Mouse (Mus musculus): ENCODE results near the gene Klrb1b. TPM values are rescaled to one million over a fixed set of nuclear protein-coding genes. Genes with fewer than 3 reads are reported as not detected.
"Not testable (repeated sequence)": the region's sequence is repeated elsewhere in the genome, so short reads cannot be mapped to it uniquely, and the experiment has no call there.

The Klrb1b gene
- polyA plus RNA-seq, 1 experiment from 2014 or later: 0.24 TPM

DNA sequence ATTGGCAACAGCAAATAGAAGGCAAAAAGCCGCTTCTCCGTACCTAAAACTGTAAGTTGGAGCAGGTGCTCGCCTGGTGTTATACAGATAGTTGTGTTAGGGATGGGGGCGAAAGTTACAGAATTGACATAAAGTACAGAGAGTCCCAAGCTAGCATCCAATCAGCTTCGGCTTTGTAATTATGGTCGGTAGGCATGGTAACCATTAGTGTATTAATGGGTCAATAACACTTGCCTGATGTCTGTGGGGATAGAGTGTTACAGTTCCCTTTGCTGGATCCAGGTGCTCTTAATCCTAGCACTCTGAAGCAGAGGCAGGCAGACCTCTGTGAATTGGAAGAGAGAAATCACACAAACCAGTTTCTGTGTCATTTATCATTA lies 10.8 kb upstream of the Klrb1b start:
- WGBS (ENCODE audit: missing documents): 94% methylated on average over 6 of the region's 6 CpGs
- Histone ChIP-seq H3K36me3 (ENCODE audit: inconsistent target) (no peaks in the 10 kb centered on the region), H3K79me2 (ENCODE audit: inconsistent target) (no peaks in the 10 kb centered on the region), H3K4me3 (ENCODE audit: inconsistent target) (no peak overlapping the region), H3K27ac (no peak overlapping the region)

DNA sequence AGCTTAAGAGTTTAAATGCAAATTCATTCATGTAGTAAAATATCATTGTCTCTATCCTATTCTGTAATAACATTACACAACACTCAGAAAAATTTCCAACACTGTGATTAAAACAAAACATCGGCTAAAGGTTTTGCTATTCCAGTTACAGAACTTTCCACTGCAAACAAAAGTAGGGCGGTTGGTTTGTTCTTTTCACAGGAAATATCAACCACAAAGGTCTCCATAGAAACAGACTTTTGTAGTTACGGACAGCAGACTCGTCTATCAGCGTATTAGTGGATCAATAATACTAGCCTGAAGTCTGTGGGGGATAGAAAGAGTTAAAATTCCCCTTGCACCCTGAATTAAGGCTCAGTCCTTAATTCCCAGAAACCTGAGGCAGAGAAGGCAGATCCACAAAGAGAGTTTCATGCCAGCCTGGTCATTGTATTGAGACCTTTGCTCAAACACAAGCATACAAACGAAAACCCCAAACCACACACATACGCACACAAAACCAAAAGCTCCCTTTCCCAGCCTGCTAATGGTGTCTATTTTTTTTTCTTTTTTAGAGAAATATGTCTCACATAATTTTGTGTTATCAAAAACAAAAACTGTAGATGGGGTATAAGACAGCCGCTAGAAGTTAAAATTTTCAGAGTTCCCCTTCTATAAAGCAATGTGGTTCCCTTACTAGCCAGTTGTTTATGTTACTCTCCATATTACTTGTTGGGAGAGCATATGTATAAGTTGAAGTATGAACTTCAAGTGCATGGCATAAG lies 10.2 kb upstream of the Klrb1b start:
- H3K27ac ChIP-seq: no peak overlapping the region
- H3K4me3 ChIP-seq (ENCODE audit: inconsistent target): no peak overlapping the region
- H3K79me2 ChIP-seq (ENCODE audit: inconsistent target): no peaks in the 10 kb centered on the region
- no peaks in the 10 kb centered on the region for H3K36me3 ChIP-seq (ENCODE audit: inconsistent target)
- 44% methylated on average over 7 of the region's 8 CpGs for WGBS (ENCODE audit: missing documents)

GRCm38 (mm10) chr6:128835571-128835970 lies 9.4 kb upstream of the Klrb1b start:
- Histone ChIP-seq H3K4me3 (ENCODE audit: inconsistent target) (no peak overlapping the region), H3K79me2 (ENCODE audit: inconsistent target) (no peaks in the 10 kb centered on the region), H3K27ac (no peak overlapping the region), H3K36me3 (ENCODE audit: inconsistent target) (no peaks in the 10 kb centered on the region)
- 61% methylated on average over 4 of the region's 4 CpGs for WGBS (ENCODE audit: missing documents)

- Histone ChIP-seq H3K27ac (no peak overlapping the region), H3K4me3 (ENCODE audit: inconsistent target) (no peak overlapping the region), H3K36me3 (ENCODE audit: inconsistent target) (no peaks in the 10 kb centered on the region), H3K79me2 (ENCODE audit: inconsistent target) (no peaks in the 10 kb centered on the region)
- WGBS (ENCODE audit: missing documents): 72% methylated on average over 10 of the region's 10 CpGs
Measured at GRCm38 (mm10) chr6:128833046-128833445, 6.9 kb upstream of the Klrb1b start.

DNA sequence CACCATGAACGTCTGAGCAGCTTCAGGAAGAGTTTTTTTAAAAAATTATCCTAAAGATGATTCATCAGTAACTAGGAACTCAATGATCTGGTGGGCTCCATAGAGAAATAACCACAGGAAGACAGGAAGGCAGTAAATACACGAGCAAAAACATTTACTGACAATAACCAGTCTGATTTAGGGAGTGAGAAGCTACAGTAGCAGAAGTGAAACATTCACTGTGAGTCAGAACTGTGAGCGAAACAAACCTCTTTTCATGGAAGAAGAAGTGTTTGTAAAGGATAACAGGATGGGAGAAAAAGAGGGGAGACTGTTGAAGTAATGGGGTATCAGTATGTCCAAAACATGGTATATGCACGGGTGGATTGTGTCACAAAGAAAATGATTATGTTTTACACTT lies 3.7 kb upstream of the Klrb1b start:
- Histone ChIP-seq H3K79me2 (ENCODE audit: inconsistent target) (no peaks in the 10 kb centered on the region), H3K4me3 (ENCODE audit: inconsistent target) (no peak overlapping the region), H3K27ac (no peak overlapping the region), H3K36me3 (ENCODE audit: inconsistent target) (no peaks in the 10 kb centered on the region)
- WGBS (ENCODE audit: missing documents): 30% methylated on average over 4 of the region's 4 CpGs

DNA sequence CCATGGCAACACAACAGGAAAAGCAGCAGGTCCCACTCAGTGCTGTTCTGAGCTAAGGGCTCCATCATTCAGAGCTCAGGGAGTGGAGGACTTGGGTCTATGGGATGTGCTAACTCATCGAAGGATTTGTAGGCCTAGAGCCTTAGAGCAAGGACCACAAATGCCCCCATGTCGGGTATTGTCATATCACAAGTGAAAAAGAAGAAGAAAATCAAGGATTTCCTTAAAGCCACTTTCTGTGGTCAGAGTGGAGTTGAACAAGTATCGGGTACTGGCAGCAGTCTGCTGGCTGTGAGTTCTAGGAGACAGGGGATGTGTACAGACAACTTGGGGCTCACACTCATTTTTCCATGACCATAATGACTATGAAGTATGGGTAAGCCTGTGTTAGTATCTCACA lies 650 bp upstream of the Klrb1b start:
- H3K36me3 ChIP-seq (ENCODE audit: inconsistent target): no peaks in the 10 kb centered on the region
- no peak overlapping the region for H3K27ac ChIP-seq
- no peak overlapping the region for H3K4me3 ChIP-seq (ENCODE audit: inconsistent target)
- H3K79me2 ChIP-seq (ENCODE audit: inconsistent target): no peaks in the 10 kb centered on the region
- WGBS (ENCODE audit: missing documents): 47% methylated on average over 3 of the region's 3 CpGs

GRCm38 (mm10) chr6:128818083-128818802 lies 7.9 kb downstream of the Klrb1b start:
- 85% methylated on average over 4 of the region's 4 CpGs for WGBS (ENCODE audit: missing documents)
- Histone ChIP-seq H3K36me3 (ENCODE audit: inconsistent target) (no peaks in the 10 kb centered on the region), H3K79me2 (ENCODE audit: inconsistent target) (no peaks in the 10 kb centered on the region), H3K4me3 (ENCODE audit: inconsistent target) (no peak overlapping the region), H3K27ac (no peak overlapping the region)

DNA sequence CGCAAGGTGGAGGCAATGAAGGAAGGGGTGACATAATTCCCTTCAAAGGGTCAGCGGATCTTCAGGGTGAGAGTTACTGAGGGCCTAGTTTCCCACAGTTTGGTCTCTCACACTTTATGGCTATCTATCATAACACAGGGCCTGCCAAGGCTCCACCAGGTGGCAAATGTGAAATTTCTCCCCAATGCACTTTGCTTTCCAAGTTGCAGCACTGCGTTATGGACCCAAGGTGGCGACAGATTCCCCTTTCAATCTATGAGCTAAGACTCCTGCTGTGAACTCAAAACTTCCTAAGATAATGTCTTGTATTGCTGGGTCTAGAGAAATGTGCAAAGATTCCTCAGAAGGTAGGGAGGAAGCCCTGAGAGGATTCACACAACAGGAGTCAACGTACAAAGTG lies 17.6 kb downstream of the Klrb1b start:
- H3K27ac ChIP-seq: no peak overlapping the region
- no peaks in the 10 kb centered on the region for H3K36me3 ChIP-seq (ENCODE audit: inconsistent target)
- 82% methylated on average over 5 of the region's 5 CpGs for WGBS (ENCODE audit: missing documents)
- H3K79me2 ChIP-seq (ENCODE audit: inconsistent target): no peaks in the 10 kb centered on the region
- no peak overlapping the region for H3K4me3 ChIP-seq (ENCODE audit: inconsistent target)

- H3K79me2 ChIP-seq (ENCODE audit: inconsistent target): no peaks in the 10 kb centered on the region
- no peak overlapping the region for H3K4me3 ChIP-seq (ENCODE audit: inconsistent target)
- WGBS (ENCODE audit: missing documents): 72% methylated on average over 3 of the region's 3 CpGs
- no peak overlapping the region for H3K27ac ChIP-seq
- H3K36me3 ChIP-seq (ENCODE audit: inconsistent target): no peaks in the 10 kb centered on the region
Measured at GRCm38 (mm10) chr6:128807021-128807420, 19.1 kb downstream of the Klrb1b start.

- not testable (repeated sequence) for H3K36me3 ChIP-seq (ENCODE audit: inconsistent target)
Measured at GRCm38 (mm10) chr6:128804823-128805640, 21.1 kb downstream of the Klrb1b start.

DNA sequence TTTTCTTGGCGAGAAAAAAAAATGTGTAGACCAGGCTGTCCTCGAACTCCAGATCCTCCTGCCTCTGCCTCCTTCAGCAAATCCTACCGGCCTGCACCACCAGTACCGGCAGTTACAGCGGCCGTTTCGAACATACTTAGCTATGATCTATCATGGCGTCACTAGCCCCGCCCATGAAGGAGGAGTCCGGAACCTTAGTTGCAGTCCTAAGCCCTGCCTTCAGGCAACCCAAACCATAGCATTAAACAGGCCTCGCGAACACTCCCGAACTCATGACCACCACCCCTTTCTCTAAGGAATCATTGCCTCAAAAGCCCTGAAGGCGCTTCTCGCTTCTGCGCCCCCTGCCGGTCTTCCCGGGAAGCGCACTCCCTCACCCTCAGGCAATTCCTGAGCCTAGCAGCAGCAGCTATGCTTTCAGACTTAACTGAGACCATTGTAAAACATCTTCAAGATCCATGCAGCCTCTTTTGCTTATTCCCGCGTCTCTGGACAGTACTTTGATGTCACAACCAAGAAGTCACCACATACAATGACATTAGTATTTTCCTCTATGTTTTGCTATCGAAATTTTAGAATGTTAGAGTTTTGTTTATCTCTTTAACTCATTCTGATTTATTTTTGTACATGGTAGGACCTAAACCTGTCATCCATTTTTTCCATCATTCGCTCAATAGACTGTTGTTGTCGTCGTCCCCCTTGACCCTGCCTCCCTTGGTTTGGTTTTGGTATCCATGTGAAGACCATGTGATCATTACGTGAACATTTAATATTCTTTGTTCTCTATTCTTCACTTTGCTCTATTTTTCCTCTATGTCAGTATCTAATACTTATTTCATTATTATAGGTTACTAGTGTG lies 22.9 kb downstream of the Klrb1b start:
- Histone ChIP-seq H3K4me3 (ENCODE audit: inconsistent target) (peak overlapping the region; percentile 20; the same call in 1 of the 2 replicates), H3K36me3 (ENCODE audit: inconsistent target) (no peaks in the 10 kb centered on the region), H3K27ac (no peak overlapping the region), H3K79me2 (ENCODE audit: inconsistent target) (no peaks in the 10 kb centered on the region)
- 9% methylated on average over 26 of the region's 26 CpGs for WGBS (ENCODE audit: missing documents)

More at GRCm38 (mm10) chr6:128804823-128805640, 21.1 kb downstream of the Klrb1b start:
- not testable (repeated sequence) for H3K4me3 ChIP-seq (ENCODE audit: inconsistent target); H3K79me2 ChIP-seq (ENCODE audit: inconsistent target); H3K27ac ChIP-seq
- 73% methylated on average over 7 of the region's 7 CpGs for WGBS (ENCODE audit: missing documents)

GRCm38 (mm10) chr6:128802557-128802956 lies 23.6 kb downstream of the Klrb1b start:
- no peaks in the 10 kb centered on the region for H3K36me3 ChIP-seq (ENCODE audit: inconsistent target)
- WGBS (ENCODE audit: missing documents): 35% methylated on average over 9 of the region's 10 CpGs
- peak overlapping the region; percentile 20; the same call in 1 of the 2 replicates for H3K4me3 ChIP-seq (ENCODE audit: inconsistent target)
- no peak overlapping the region for H3K27ac ChIP-seq
- no peaks in the 10 kb centered on the region for H3K79me2 ChIP-seq (ENCODE audit: inconsistent target)

DNA sequence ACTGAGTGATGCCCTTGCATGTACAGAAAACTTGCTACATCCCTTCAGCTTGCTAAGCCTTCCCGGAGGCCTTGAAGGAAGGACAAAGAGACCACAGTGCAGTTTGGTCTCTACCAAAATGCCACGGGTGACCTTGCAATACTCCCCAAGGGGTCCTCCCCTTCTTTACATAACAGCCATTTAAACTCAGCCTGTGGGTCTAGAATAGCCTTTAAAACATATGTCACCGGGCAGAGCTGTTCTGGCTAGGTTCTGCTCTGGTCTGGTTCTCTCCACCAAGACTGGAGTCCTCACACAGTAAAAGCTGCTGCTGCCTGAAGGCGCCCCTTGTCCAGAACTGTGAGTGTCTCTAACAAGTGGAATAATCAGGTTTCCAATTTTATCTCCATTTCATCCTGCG lies 25.4 kb downstream of the Klrb1b start:
- not testable (repeated sequence) for H3K27ac ChIP-seq; H3K79me2 ChIP-seq (ENCODE audit: inconsistent target); H3K4me3 ChIP-seq (ENCODE audit: inconsistent target); H3K36me3 ChIP-seq (ENCODE audit: inconsistent target)
- WGBS (ENCODE audit: missing documents): 93% methylated on average over 3 of the region's 5 CpGs

- no peak overlapping the region for H3K27ac ChIP-seq
Measured at GRCm38 (mm10) chr6:128799896-128800270, 26.2 kb downstream of the Klrb1b start.

More at GRCm38 (mm10) chr6:128799896-128800270, 26.2 kb downstream of the Klrb1b start:
- peak overlapping the region; percentile 81 for H3K4me3 ChIP-seq (ENCODE audit: inconsistent target)
- no peaks in the 10 kb centered on the region for H3K79me2 ChIP-seq (ENCODE audit: inconsistent target)
- no peaks in the 10 kb centered on the region for H3K36me3 ChIP-seq (ENCODE audit: inconsistent target)
- 30% methylated on average over 7 of the region's 7 CpGs for WGBS (ENCODE audit: missing documents)
